Mouse (Mus musculus): Measurements from ENCODE around the gene Slc41a2. TPM values are rescaled to one million over a fixed set of nuclear protein-coding genes. Genes with fewer than 3 reads are reported as not detected.

The Slc41a2 gene
- polyA plus RNA-seq, 1 experiment from 2014 or later: 0.87 TPM

DNA sequence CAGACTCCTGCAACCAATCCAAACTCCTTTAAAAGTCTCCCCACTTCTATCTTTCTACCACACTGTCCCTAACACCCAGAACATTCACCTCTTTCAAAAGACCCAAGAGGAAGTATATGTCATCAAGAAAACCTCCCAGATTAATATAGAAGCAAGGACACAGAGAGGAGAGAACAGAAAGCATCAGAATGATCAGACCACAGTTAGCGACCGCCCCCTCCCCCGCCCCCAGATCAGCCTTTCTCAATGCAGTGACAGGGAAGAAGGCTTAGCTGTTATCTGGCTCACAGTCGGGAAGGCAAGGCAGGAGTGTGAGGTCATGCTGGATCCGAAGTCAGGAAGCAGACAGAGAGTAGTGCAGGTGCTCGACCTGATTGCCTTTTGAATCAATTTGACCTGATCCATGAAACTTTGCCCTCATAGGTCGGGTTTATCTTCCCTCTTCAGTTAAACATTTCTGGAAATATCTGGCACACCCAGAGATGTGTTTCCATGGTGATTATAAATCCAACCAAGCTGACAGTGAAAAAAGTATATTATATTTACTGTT lies 15.1 kb downstream of the Slc41a2 start:
- H3K9me3 ChIP-seq (replicated peaks; ENCODE audit: low read length): no peaks in the 10 kb centered on the region
- no peak overlapping the region for H3K4me3 ChIP-seq (replicated peaks; ENCODE audit: low read depth, low read length)
- TF ChIP-seq CTCF (IDR thresholded peaks at IDR 0.05; ENCODE audit: low read depth): no peak
- no peaks in the 10 kb centered on the region for H3K4me1 ChIP-seq (replicated peaks; ENCODE audit: insufficient read depth, low read length)
- DNase-seq (ENCODE audit: low spot score) (no peak), ATAC-seq (replicated peaks; ENCODE audit: low FRiP score, low read depth) (no peak)
- no peak overlapping the region for H3K9ac ChIP-seq (ENCODE audit: low read depth, low read length)
- H3K27me3 ChIP-seq (ENCODE audit: insufficient read depth, low read length): no peaks in the 10 kb centered on the region
- no peaks in the 10 kb centered on the region for H3K36me3 ChIP-seq (ENCODE audit: insufficient read depth, low read length)
- no peak overlapping the region for H3K27ac ChIP-seq
- WGBS: 44% methylated on average over 7 of the region's 7 CpGs
- H3K4me2 ChIP-seq (ENCODE audit: low read length): no peak overlapping the region

DNA sequence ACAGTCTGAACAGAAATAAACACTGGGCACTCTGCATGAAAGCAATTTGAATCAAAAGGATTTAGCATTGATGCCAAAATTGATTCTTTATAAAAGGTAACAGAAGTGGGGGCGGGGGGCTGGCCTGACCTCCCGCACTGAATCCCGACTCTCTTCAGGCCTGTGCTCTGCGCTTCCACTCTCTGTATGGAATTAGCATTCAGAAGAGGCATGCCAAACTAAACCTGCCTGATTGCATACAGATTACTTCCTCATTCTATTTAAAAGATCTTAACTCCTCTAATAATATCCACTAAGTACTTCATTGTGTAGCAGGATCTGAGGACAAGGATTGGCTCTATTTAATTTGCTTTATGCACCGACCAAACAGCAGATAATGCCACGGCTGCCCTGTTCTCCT lies 16.2 kb downstream of the Slc41a2 start:
- Histone ChIP-seq H3K27ac (no peak overlapping the region), H3K4me2 (ENCODE audit: low read length) (no peak overlapping the region), H3K4me3 (replicated peaks; ENCODE audit: low read depth, low read length) (no peak overlapping the region), H3K27me3 (ENCODE audit: insufficient read depth, low read length) (no peaks in the 10 kb centered on the region), H3K9ac (ENCODE audit: low read depth, low read length) (no peak overlapping the region), H3K4me1 (replicated peaks; ENCODE audit: insufficient read depth, low read length) (no peaks in the 10 kb centered on the region), H3K36me3 (ENCODE audit: insufficient read depth, low read length) (no peaks in the 10 kb centered on the region), H3K9me3 (replicated peaks; ENCODE audit: low read length) (no peaks in the 10 kb centered on the region)
- no peak for ATAC-seq (replicated peaks; ENCODE audit: low FRiP score, low read depth)
- no peak for TF ChIP-seq CTCF (IDR thresholded peaks at IDR 0.05; ENCODE audit: low read depth)
- DNase-seq (ENCODE audit: low spot score): peak; percentile 11
- 68% methylated on average over 6 of the region's 6 CpGs for WGBS

DNA sequence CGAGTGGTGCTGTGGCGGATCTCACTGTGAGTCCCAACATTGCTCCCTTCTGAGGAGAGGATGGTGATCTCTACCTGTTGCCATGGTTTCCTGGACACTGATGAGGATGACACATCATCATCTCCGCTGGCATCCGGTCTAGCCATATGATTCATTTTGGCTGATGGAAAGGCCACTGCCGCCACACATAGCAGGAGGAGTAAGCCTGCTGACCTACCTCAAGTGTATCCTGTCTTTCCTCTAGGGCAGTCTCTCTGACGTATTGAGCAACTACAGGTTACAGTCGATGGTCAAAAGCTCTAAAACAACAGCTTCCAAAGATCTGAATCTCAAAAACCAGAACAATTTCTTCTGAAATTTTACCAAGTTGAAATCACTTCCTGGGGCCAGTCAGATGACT lies 16.8 kb downstream of the Slc41a2 start:
- no peak overlapping the region for H3K4me3 ChIP-seq (replicated peaks; ENCODE audit: low read depth, low read length)
- H3K9me3 ChIP-seq (replicated peaks; ENCODE audit: low read length): no peaks in the 10 kb centered on the region
- no peaks in the 10 kb centered on the region for H3K4me1 ChIP-seq (replicated peaks; ENCODE audit: insufficient read depth, low read length)
- WGBS: 88% methylated on average over 7 of the region's 7 CpGs
- H3K27me3 ChIP-seq (ENCODE audit: insufficient read depth, low read length): no peaks in the 10 kb centered on the region
- DNase-seq (ENCODE audit: low spot score) (no peak), ATAC-seq (replicated peaks; ENCODE audit: low FRiP score, low read depth) (no peak)
- H3K9ac ChIP-seq (ENCODE audit: low read depth, low read length): no peak overlapping the region
- no peak overlapping the region for H3K4me2 ChIP-seq (ENCODE audit: low read length)
- no peaks in the 10 kb centered on the region for H3K36me3 ChIP-seq (ENCODE audit: insufficient read depth, low read length)
- H3K27ac ChIP-seq: no peak overlapping the region
- no peak for TF ChIP-seq CTCF (IDR thresholded peaks at IDR 0.05; ENCODE audit: low read depth)

DNA sequence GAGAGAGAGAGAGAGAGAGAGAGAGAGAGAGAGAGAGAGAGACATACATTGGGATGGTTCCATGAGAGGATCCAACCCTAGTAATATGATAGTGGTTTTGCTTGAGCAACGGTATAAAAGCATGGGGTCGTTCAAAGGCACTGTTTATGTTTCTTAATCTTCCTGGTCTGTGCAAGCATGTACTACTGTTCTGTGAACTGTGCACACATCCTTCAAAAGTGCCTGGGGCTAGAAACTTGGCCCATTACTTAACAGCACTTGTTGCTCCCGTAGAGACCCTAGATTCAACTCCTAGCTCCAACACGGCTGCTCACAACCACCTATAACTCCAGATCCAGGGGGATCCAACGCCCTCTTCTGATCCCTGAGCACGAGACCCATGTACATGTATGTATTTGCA lies 17.3 kb downstream of the Slc41a2 start:
- ATAC-seq (replicated peaks; ENCODE audit: low FRiP score, low read depth): no peak
- H3K36me3 ChIP-seq (ENCODE audit: insufficient read depth, low read length): no peaks in the 10 kb centered on the region
- H3K27me3 ChIP-seq (ENCODE audit: insufficient read depth, low read length): no peaks in the 10 kb centered on the region
- H3K4me3 ChIP-seq (replicated peaks; ENCODE audit: low read depth, low read length): no peak overlapping the region
- no peak for DNase-seq (ENCODE audit: low spot score)
- 67% methylated on average over 6 of the region's 6 CpGs for whole genome bisulfite sequencing
- H3K9me3 ChIP-seq (replicated peaks; ENCODE audit: low read length): no peaks in the 10 kb centered on the region
- no peak for TF ChIP-seq CTCF (IDR thresholded peaks at IDR 0.05; ENCODE audit: low read depth)
- no peak overlapping the region for H3K9ac ChIP-seq (ENCODE audit: low read depth, low read length)
- H3K4me1 ChIP-seq (replicated peaks; ENCODE audit: insufficient read depth, low read length): no peaks in the 10 kb centered on the region
- no peak overlapping the region for H3K27ac ChIP-seq
- H3K4me2 ChIP-seq (ENCODE audit: low read length): no peak overlapping the region

DNA sequence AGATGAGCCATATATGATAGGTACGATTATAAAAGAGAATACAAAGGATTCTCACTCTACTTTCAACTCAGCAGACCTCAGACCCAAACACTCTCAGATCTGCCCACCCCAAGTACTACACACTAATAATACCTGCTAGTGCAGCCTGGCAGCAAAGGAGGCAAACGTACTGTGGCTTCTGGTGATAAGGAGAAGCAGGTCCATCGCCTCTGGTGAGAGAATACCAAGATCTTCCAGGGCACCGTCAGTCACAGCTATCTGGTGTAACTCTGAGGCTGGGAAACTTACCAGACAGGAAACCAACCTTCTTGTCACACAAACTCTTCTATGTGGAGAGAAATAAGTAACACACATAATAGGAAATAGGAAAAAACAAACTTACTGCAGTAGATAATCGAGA lies 24.6 kb downstream of the Slc41a2 start:
- Histone ChIP-seq H3K9ac (ENCODE audit: low read depth, low read length) (no peak overlapping the region), H3K4me2 (ENCODE audit: low read length) (no peak overlapping the region), H3K4me1 (replicated peaks; ENCODE audit: insufficient read depth, low read length) (no peaks in the 10 kb centered on the region), H3K27ac (no peak overlapping the region), H3K9me3 (replicated peaks; ENCODE audit: low read length) (no peaks in the 10 kb centered on the region), H3K4me3 (replicated peaks; ENCODE audit: low read depth, low read length) (no peak overlapping the region), H3K36me3 (ENCODE audit: insufficient read depth, low read length) (no peaks in the 10 kb centered on the region), H3K27me3 (ENCODE audit: insufficient read depth, low read length) (no peaks in the 10 kb centered on the region)
- no peak for ATAC-seq (replicated peaks; ENCODE audit: low FRiP score, low read depth)
- 84% methylated on average over 5 of the region's 5 CpGs for WGBS
- TF ChIP-seq CTCF (IDR thresholded peaks at IDR 0.05; ENCODE audit: low read depth): no peak
- no peak for DNase-seq (ENCODE audit: low spot score)

DNA sequence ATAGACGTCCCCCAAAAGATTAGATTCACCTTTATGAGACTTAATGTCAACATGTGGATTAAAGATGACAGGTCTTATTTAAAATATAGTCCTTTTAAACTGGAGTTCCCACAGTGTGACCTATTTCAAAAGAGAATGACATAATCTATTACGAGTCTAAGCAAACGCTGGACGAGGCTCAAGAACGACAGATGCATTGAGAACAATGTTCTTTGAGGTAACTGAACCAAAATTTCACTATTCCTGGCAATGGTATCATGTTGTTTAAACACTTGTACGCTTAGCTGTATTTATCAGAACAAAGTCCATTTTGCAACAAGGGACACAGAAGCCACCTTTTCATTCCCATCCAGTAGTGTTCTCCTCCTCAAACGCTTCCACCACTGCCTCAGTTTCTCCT lies 27.3 kb downstream of the Slc41a2 start:
- no peak for ATAC-seq (replicated peaks; ENCODE audit: low FRiP score, low read depth)
- Histone ChIP-seq H3K4me2 (ENCODE audit: low read length) (no peak overlapping the region), H3K9ac (ENCODE audit: low read depth, low read length) (no peak overlapping the region), H3K27ac (no peak overlapping the region), H3K4me3 (replicated peaks; ENCODE audit: low read depth, low read length) (no peak overlapping the region), H3K27me3 (ENCODE audit: insufficient read depth, low read length) (no peaks in the 10 kb centered on the region), H3K36me3 (ENCODE audit: insufficient read depth, low read length) (no peaks in the 10 kb centered on the region), H3K4me1 (replicated peaks; ENCODE audit: insufficient read depth, low read length) (no peaks in the 10 kb centered on the region), H3K9me3 (replicated peaks; ENCODE audit: low read length) (no peaks in the 10 kb centered on the region)
- WGBS: 85% methylated on average over 7 of the region's 7 CpGs
- no peak for TF ChIP-seq CTCF (IDR thresholded peaks at IDR 0.05; ENCODE audit: low read depth)
- no peak for DNase-seq (ENCODE audit: low spot score)

DNA sequence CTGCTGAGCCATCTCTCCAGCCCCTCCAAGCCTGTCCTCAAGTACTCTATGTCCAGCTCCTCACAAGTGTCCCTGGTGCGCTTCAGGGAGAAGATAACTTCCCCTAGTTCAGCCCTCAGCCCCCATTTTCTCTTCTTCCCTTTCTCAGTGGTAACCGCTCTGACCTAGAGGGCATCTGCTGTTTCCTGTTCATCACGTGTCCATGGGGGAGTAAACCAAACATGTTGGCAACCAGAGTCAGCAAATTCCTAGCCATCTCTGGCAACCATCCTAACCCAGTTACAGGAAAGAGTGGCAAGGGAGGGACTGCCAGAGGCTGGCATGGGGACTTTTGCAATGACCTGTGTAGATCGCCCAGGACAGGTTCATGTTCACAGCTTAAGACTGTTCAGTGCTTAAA lies 36.0 kb downstream of the Slc41a2 start:
- H3K4me1 ChIP-seq (replicated peaks; ENCODE audit: insufficient read depth, low read length): no peaks in the 10 kb centered on the region
- no peaks in the 10 kb centered on the region for H3K9me3 ChIP-seq (replicated peaks; ENCODE audit: low read length)
- no peaks in the 10 kb centered on the region for H3K27me3 ChIP-seq (ENCODE audit: insufficient read depth, low read length)
- no peak for DNase-seq (ENCODE audit: low spot score)
- no peak overlapping the region for H3K27ac ChIP-seq
- H3K4me3 ChIP-seq (replicated peaks; ENCODE audit: low read depth, low read length): no peak overlapping the region
- no peak for TF ChIP-seq CTCF (IDR thresholded peaks at IDR 0.05; ENCODE audit: low read depth)
- no peak for ATAC-seq (replicated peaks; ENCODE audit: low FRiP score, low read depth)
- 54% methylated on average over 4 of the region's 4 CpGs for WGBS
- H3K4me2 ChIP-seq (ENCODE audit: low read length): no peak overlapping the region
- no peak overlapping the region for H3K9ac ChIP-seq (ENCODE audit: low read depth, low read length)
- H3K36me3 ChIP-seq (ENCODE audit: insufficient read depth, low read length): no peaks in the 10 kb centered on the region

Data from kidney, postnatal 0 days (tissue).